Comparison of ENCODE assay signal across 8 mouse cellular contexts in genomic region chr6:84018906-84019550, GRCm38 (mm10). TPM values are rescaled to one million over a fixed set of nuclear protein-coding genes. Genes with fewer than 3 reads are reported as not detected.
A peak's percentile ranks its signal among the peaks of the same experiment; 100 is the strongest.
DNase-seq lines count a peak whose midpoint lies in the region; ATAC-seq and TF ChIP-seq lines count a peak whose summit lies in the region.

No protein-coding gene starts in this region.

- no peak for TF ChIP-seq CTCF in cortical plate, adult 2 months (IDR thresholded peaks at IDR 0.05; ENCODE audit: extremely low read depth, insufficient read depth, low read length)

- no peaks in the 10 kb centered on the region for H3K36me3 ChIP-seq in intestine, embryonic 15.5 days
- no peaks in the 10 kb centered on the region for H3K36me3 ChIP-seq in liver, embryonic 15.5 days (replicated peaks)
- no peaks in the 10 kb centered on the region for H3K36me3 ChIP-seq in neural tube, embryonic 14.5 days (ENCODE audit: control insufficient read depth, insufficient read depth, low read length)

- H3K4me2 ChIP-seq in intestine, embryonic 15.5 days (replicated peaks) = peak overlapping the region; percentile 68
- peak overlapping the region; percentile 42 for H3K4me2 ChIP-seq in liver, embryonic 15.5 days
- peak overlapping the region; percentile 46 for H3K4me2 ChIP-seq in neural tube, embryonic 14.5 days (ENCODE audit: low read depth, low read length)

- no peak for TF ChIP-seq POLR2A in cortical plate, adult 2 months (IDR thresholded peaks at IDR 0.05; ENCODE audit: extremely low read depth, insufficient read depth, low read length)

- WGBS in intestine, embryonic 15.5 days = 4% methylated on average over 28 of the region's 28 CpGs
- 3% methylated on average over 28 of the region's 28 CpGs for WGBS in liver, embryonic 15.5 days (ENCODE audit: insufficient replicate concordance)
- WGBS in neural tube, embryonic 14.5 days = 5% methylated on average over 28 of the region's 28 CpGs

- no peaks in the 10 kb centered on the region for H3K27me3 ChIP-seq in intestine, embryonic 15.5 days (replicated peaks)
- H3K27me3 ChIP-seq in liver, embryonic 15.5 days = peaks cover 40% of the 10 kb centered on the region
- no peaks in the 10 kb centered on the region for H3K27me3 ChIP-seq in neural tube, embryonic 14.5 days (ENCODE audit: control insufficient read depth, insufficient read depth, low read length)

- H3K9me3 ChIP-seq in intestine, embryonic 15.5 days = no peaks in the 10 kb centered on the region
- no peaks in the 10 kb centered on the region for H3K9me3 ChIP-seq in liver, embryonic 15.5 days (replicated peaks)
- no peaks in the 10 kb centered on the region for H3K9me3 ChIP-seq in neural tube, embryonic 14.5 days (ENCODE audit: control insufficient read depth, low read length)

- no peaks in the 10 kb centered on the region for H3K4me1 ChIP-seq in cortical plate, adult 2 months (ENCODE audit: control insufficient read depth, insufficient read depth, low read length)
- H3K4me1 ChIP-seq in intestine, embryonic 15.5 days (replicated peaks) = peaks cover 7% of the 10 kb centered on the region; the same call in 1 of the 2 replicates
- no peaks in the 10 kb centered on the region for H3K4me1 ChIP-seq in liver, embryonic 15.5 days (replicated peaks)
- H3K4me1 ChIP-seq in neural tube, embryonic 14.5 days (ENCODE audit: control insufficient read depth, insufficient read depth, low read length) = no peaks in the 10 kb centered on the region

- peak overlapping the region; percentile 31 for H3K9ac ChIP-seq in intestine, embryonic 15.5 days
- no peak overlapping the region for H3K9ac ChIP-seq in liver, embryonic 15.5 days
- no peak overlapping the region for H3K9ac ChIP-seq in neural tube, embryonic 14.5 days (replicated peaks; ENCODE audit: low read depth, low read length)

- intact Hi-C loops in gastrocnemius, postnatal 36 days (cut with DNase I) = no loop called here

- peak; percentile 76 for DNase-seq in R1 (ENCODE audit: low read depth, low spot score)
- peak; percentile 61 to 66 for DNase-seq in gastrocnemius, postnatal 36 days
- DNase-seq in thymus, postnatal 0 days (ENCODE audit: low spot score) = no peak
- DNase-seq in cerebellum, adult 11-12 months = no peak

- peak; percentile 85 for ATAC-seq in intestine, embryonic 15.5 days
- ATAC-seq in liver, embryonic 15.5 days (ENCODE audit: insufficient read depth) = no peak
- ATAC-seq in neural tube, embryonic 14.5 days (ENCODE audit: low read depth) = peak; percentile 21; the same call in 1 of the 2 replicates

- H3K4me3 ChIP-seq in cortical plate, adult 2 months (ENCODE audit: insufficient read depth, low read length) = peak overlapping the region; percentile 25
- H3K4me3 ChIP-seq in intestine, embryonic 15.5 days (replicated peaks) = peak overlapping the region; percentile 32
- H3K4me3 ChIP-seq in liver, embryonic 15.5 days (replicated peaks) = peak overlapping the region; percentile 31
- peak overlapping the region; percentile 22 for H3K4me3 ChIP-seq in neural tube, embryonic 14.5 days (ENCODE audit: low read depth, low read length)

- H3K27ac ChIP-seq in cortical plate, adult 2 months (ENCODE audit: insufficient read depth, low read length) = no peak overlapping the region
- no peak overlapping the region for H3K27ac ChIP-seq in intestine, embryonic 15.5 days
- H3K27ac ChIP-seq in liver, embryonic 15.5 days (replicated peaks) = no peak overlapping the region
- no peak overlapping the region for H3K27ac ChIP-seq in neural tube, embryonic 14.5 days (ENCODE audit: low read depth, low read length)

RNA-seq across cellular contexts. Expression of gene Dysf, which starts 10.6 kb away (rescaled TPM):
- polyA plus RNA-seq in cortical plate, adult 2 months (2012; rRNA removed) = 3.7 TPM in 2 replicates
- total RNA-seq in gastrocnemius, postnatal 36 days (2021) = 10 to 100 TPM; 77.3 to 80.9 TPM
- polyA plus RNA-seq in intestine, embryonic 15.5 days (2015; fragmentation: Nextera tagmentation; extraction: Ambion mirVana) = 7.0 and 8.6 TPM in 2 replicates
- 1.5 and 2.7 TPM in 2 replicates for polyA plus RNA-seq in liver, embryonic 15.5 days (2015; fragmentation: Nextera tagmentation; extraction: Ambion mirVana)
- polyA plus RNA-seq in neural tube, embryonic 14.5 days (2014; fragmentation: Nextera tagmentation; extraction: Ambion mirVana) = 2.1 and 5.4 TPM in 2 replicates
- 3.9 TPM in 2 replicates for polyA plus RNA-seq in thymus, postnatal 0 days (2015; fragmentation: Nextera tagmentation; extraction: Ambion mirVana)

Comparison
In these comparisons a context has a peak if more than half of its experiments do, and no peak if none do; other contexts are left out.
1. DNase-seq: peak in R1 (single experiment) and gastrocnemius, postnatal 36 days (2 of 2); none in thymus, postnatal 0 days (single experiment) and cerebellum, adult 11-12 months (single experiment).
2. Peak in every context shown above with its lines, with median percentiles within 50 percentile points of each other: H3K4me3 ChIP-seq and H3K4me2 ChIP-seq.